Mouse (Mus musculus) adrenal gland, postnatal 14 days (tissue): ENCODE data around the gene Anxa5. TPM values are rescaled to one million over a fixed set of nuclear protein-coding genes. Genes with fewer than 3 reads are reported as not detected.

Experiments used
- DNase-seq: peaks from one replicate; pipeline ENCODE4 v3.0.0; 2021; ENCODE audit warnings: mixed read lengths
- long read RNA-seq, 2 experiments: library from polyadenylated mRNA; stranded (forward); transcript quantifications; one replicate each; pipeline ENCODE4 v2.0.0; 2021
- total RNA-seq: library from RNA; stranded (reverse); gene quantifications from 2 replicates; pipeline ENCODE4 v1.2.3, GENCODE M21; 2021

The Anxa5 gene
- total RNA-seq: 409 and 424 TPM in 2 replicates
- long read RNA-seq, experiment 1, transcript Anxa5-201 (13 exons, 1,731 nt): major isoform, 814 of 848 reads
- long read RNA-seq, experiment 1, partial matches to known transcripts: 8 of 848 reads
- long read RNA-seq, experiment 1, other reads (novel, unspliced or antisense): 25 of 848 reads
- long read RNA-seq, experiment 2, transcript Anxa5-201 (13 exons, 1,731 nt): major isoform, 505 of 543 reads
- long read RNA-seq, experiment 2, partial matches to known transcripts: 19 of 543 reads
- long read RNA-seq, experiment 2, other reads (novel, unspliced or antisense): 18 of 543 reads

DNA sequence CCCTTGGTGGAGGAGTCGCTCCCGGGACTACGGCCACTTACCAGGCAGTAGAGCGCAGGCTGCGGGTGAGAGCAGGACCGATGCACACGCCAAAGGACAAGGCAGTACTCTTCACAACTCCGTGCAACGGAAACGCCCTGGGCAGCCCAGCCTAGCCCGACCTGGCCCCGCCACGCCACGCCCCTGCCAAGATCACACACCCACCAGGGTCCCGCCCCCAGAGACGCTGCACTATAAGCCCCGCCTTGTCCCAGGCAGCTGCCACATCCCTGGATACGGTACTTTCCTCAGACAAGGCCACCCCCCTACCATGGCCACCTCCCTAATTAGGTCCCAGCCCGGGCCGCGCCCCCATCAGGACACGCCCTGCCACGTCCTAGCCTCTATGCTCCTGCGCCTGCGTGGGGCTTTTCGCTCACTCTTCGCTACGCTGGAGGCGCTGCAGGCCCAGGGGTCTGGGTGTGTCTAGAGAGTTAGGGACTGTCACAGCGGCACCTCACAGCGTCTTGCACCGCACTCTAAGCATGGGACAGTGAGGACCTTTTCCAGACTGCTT is at the start of gene Anxa5, which contains the start of gene 1810062G17Rik:
Gene Anxa5, minus strand, starts transcription at position 363 of the 556 bp plus-strand sequence.
Gene 1810062G17Rik, plus strand, starts transcription at position 406 of the 556 bp plus-strand sequence.
- peak; percentile 100 for DNase-seq

DNA sequence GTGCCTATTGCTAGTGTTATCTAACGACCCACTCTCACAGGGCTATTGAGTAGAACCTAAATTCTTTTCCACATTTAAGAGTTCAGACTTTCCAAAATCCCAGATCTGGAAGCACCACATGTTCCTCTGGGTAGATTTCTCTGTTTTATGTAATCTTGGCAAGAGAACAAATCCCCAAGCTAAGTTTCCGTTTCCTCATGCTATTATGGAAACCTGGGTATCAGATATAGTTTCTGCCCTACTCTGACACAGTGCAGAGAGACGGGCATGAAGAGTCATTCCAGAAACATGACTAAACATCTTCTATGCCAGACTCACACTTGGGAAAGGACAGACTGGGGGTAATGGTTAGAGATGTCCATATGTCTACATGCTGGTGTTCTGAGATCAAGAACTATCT is 48.8 kb upstream of the Anxa5 start:
- DNase-seq: no peak

DNA sequence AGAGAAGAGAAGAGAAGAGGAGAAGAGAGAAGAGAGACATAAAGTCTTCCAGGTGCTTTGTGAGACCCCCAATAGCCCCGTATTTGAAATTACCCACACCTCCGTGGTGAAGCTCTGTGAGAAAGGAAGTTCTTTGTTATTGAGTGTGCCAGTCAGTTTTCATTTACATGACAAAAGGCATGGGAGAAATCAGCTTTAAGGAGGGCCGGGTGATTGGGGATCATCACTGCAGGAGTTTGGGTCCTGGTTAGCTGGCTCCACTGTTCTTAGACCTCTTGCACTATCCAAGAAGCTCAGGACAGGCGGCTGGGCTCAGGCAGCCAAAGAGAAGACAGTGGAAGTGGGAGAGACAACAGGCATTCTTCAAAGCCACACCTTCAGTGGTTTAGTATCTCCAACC is 46.4 kb upstream of the Anxa5 start:
- no peak for DNase-seq

DNA sequence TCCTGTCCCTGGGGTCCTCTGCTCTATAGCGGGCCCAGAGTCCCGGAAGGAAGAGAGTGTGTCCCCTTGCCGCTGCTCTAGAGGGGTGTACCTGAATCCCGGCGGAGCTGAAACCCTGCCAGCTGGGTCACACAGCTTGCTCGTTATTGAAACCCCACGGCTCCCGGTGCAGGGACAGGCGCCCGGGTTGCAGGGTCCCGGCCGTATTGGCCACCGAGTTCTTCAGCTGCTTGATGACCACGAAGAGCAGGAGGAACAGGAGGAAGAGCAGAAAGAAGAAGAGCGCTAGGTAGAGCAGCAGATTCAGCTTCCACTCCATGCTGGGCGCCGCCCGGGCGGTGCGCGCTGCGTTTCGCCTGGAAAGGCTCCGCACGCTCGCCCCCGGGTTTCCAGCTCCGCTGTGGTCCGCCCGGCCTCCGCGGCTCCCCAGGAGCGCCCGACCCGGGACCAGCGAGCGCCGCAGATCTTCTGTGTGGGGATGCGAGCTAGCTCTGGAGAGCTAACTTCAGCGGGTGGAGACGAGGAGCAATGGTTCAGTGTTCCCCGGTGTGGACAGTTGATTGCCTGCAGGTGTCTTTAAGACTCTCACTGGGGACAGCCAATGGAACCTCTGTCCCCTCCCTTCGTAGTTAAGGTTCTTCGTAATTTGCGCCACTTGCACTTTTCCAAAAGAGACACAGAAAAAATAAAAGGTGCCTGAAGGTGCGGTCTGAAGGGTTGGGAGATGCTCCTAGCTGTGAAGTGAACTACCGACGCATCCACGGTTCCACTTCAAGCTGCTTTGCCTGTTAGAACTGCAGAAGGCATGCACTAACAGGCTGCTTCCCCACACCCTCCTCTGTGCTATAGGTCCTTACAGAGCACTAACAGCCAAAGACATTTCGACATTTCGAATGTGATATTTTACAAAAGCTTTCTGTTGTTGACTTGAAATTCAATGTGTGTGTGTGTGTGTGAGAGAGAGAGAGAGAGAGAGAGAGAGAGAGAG is 45.7 kb upstream of the Anxa5 start, which contains the start of gene Gm11549:
Gene Gm11549, minus strand, starts transcription at position 741 of the 988 bp plus-strand sequence.
- peak; percentile 48 for DNase-seq

DNA sequence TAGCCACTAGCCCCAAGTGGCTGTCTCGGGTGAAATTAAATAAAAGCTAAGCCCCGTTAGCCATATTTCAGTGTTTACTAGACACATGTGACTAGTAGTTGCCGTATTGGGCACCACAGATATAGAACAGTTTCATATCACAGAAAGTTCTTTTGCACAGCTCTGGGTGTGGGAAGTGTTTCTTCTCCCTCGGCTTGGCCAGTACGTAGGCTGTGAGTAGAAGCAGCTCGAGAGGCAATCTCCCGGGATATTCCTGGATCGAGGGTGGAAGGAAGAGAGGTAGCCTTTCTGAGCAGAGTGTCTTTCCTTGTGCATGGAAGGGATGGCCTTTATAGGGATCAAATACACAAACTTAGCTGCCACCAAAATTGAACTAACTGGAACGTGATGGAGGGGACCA is 40.5 kb upstream of the Anxa5 start:
- no peak for DNase-seq

DNA sequence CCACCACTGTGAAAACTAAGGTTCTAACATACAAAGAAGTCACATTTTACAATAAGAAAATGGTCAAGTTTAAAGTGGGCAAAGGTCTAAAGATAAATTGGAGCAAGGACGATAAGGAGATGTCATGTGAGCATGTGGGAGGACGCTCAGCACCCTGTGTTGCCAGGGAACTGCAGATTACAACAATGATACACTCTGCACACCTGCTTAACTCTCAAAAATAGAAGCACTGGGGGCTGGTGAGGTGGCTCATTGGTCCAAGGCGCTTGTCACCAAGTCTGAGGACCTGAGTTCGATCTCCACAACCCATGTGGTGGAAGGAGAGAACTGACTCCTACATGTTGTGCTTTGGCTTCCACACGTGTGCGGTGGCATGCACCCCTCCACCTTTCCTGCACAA is 35.8 kb upstream of the Anxa5 start:
- DNase-seq: no peak

DNA sequence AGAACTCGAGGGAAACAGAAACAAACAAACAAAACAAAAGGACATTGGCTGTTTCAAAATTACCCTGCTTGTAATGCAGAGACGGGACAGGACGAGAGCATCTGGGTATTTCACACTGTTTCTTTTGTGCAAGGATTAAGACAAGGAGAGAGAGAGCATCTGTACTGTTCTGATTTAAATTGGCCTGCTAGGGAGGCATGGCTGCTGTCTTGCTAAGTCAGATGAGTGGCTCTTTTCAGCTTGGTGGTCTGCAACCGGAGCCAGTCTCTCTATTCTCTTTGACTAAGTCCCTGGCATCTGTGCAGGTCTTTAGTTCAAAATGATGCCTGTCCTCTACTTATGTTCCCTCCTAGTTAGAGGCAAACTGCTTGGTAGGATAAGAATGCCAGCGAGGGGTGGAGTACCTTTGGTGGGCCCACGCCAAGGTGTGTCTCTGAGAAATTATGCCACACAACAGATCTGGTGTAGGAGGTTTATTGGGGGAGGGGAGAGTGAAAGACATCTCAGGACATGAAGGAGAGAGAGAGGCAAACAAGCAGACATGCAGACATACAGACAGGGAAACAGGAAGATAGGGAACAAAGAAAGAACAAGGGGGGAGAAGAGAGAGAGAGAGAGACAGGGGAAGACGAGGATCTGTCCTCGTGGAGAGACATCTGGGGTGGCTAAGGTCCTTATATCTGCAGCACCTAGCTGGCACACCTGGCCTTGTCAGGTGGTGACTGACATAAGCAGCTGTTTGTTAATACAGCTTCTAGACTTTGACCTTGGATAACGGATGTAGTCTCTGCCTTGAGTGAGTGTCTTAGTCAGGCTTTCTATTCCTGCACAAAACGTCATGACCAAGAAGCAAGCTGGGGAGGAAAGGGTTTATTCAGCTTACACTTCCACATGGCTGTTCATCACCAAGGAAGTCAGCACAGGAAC is 30.4 kb upstream of the Anxa5 start:
- DNase-seq: no peak

DNA sequence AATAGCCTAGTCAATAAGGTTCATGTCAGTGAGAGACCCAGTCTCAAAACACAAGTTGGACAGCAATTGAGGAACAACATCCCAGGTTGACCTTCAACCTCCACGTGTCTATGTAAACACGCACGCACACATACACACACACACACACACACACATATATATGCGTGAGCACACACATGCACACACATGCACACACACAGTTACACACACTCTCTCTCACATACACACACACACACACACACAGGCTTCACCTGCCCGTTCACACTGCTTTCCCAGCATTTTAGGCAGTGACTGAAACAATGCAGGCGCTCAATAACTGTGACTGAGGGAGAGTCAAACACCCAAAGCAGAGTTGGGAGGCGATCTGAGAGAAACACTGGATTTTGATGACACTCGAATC is 29.6 kb upstream of the Anxa5 start:
- DNase-seq: no peak

DNA sequence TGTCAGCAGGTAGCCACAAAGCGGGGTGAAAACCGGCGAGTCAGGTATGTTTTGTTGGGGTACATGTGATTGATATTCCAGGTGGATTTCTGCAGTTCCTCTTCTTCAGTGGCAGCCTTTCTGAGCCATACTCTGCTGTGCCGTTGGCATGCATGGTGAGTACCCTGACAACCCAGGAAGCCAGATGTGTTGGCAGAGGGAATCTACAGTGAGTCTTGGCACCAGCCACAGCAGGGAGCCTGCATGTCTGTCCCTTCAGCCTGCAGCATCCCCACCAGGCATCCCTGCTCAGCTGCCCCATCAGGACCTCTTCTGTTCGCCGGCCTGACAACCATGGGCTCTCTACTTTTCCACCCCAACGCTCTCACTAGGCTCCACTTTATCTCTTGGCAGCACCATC is 25.9 kb upstream of the Anxa5 start:
- no peak for DNase-seq

DNA sequence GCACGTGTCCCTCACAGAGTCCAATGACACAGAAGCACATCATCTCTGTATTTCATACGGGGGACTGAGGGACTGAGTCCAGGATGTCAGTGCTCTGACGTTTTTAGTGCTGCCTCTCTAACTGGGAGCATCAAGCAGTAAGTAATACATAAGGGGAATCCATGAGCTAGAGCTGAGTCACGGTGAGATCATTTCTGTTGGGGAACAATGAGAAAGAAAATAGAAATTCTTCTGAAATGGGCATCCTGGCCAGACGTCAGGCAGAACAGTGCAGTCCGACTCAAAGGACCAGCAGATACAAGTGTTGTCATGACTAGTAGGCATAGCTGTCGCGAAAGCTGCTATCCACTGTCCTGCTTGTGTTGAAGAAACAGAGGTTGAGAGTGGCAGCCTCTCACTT is 25.3 kb upstream of the Anxa5 start:
- no peak for DNase-seq

DNA sequence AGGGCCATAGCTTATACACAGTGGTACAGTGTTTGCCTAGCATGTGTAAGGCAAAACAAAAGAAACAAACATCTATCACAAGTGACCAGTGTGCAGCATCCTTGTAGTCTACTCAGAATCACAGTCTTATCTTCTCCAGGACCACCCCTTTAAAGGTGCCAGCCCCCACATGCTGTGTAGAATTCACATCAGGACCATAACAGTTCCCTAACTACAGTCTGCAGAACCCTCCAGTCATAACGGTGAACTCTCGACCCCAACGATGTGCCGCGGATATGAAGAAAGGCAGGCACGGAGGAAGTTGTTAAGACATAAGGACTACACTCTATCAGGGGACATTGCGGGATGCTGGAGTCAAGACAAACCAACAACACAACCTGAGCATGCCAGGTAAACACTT is 23.7 kb upstream of the Anxa5 start:
- DNase-seq: no peak

DNA sequence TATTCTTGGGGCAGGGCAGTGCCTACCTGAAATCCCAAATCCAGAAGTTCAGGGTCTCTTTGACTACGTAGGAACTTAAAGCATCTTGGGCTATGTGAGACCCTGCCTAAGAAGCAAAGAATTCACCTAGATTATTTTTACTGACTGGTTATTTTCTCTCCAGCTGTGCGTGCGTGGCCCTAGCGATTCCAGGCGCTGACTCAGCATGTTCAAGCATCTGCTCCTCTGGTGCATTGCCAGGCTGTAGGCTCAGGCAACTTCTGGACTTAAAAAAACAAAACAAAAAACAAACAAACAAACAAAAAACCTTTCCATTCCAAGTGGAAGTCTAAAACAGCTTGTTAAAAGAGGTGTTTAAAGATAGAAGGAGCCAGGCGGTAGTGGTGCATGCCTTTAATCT is 22.5 kb upstream of the Anxa5 start:
- DNase-seq: no peak

DNA sequence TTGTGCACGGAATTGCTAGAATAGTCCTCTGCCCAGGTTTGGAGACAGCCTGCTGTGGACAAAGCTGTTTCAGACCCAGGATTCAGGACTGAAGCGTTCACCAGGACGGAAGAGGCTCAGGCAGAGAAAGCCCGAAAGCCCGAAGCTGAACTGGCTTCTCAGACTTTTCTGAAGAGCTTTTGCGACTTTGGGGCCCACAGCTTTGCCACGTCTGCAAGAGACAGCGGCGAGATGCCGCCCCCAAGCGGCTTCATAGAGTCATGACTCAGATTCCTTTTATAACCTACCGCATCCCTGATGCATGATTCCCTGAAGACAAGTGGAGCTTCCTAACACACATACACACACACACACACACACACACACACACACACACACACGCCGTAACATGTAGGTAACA is 21.1 kb upstream of the Anxa5 start:
- DNase-seq: peak; percentile 83

DNA sequence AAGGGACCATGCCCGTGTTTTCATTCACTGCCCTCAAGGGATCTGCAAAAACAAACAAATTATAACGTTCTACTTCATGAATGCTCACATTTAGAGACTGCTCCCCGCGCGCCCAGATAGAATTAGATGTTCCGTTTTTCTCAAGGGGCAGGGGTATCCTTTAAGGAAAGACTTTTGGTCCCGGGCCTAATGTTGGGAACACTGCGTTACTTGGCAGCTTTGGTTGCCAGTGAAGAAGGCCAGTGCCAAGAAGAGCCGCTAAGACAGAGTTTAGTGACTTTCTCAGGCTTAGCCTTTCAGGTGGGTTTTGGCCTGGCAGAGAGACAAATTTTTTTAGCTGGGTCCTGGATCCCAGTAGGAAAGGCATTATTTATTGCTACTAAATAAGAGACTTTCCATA is 20.6 kb upstream of the Anxa5 start:
- DNase-seq: no peak

DNA sequence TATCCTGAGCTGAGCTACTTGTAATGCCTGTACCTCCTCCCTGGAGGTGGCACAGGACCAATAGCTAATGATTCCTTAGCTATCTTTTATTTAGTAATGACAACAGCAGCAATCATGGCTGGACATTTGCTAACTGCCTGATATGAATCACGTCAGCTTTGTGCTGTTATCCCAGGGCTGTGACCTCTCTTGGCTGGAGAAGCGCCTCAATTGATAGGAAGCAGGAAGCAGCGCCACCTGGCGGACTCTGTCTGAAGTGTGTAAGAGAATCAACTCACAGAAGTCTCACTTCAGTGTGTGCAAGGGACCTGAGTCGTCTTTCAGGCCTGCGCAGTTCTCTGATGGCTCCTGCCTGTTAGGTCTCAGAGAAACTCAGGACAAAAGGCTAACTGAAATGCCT is 19.7 kb upstream of the Anxa5 start:
- peak; percentile 95 for DNase-seq

DNA sequence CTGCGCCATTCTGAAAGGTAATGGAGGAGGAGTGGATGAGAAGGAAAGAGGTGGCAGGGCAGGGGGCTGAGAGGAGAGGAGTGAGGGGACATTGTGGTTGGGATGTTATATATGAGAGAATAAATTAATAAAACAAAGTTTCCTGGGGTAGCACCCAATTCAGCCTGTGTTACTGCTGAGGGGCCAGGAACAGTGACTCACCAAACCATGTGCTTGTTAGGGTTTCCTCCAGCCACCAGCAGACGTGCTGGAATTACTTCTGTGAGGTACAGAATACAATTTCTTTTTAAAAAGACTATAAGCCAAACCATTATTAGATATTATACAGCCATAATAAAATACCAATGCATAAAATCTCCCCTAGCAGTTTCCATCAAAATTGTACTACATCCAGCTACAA is 18.9 kb upstream of the Anxa5 start:
- no peak for DNase-seq

DNA sequence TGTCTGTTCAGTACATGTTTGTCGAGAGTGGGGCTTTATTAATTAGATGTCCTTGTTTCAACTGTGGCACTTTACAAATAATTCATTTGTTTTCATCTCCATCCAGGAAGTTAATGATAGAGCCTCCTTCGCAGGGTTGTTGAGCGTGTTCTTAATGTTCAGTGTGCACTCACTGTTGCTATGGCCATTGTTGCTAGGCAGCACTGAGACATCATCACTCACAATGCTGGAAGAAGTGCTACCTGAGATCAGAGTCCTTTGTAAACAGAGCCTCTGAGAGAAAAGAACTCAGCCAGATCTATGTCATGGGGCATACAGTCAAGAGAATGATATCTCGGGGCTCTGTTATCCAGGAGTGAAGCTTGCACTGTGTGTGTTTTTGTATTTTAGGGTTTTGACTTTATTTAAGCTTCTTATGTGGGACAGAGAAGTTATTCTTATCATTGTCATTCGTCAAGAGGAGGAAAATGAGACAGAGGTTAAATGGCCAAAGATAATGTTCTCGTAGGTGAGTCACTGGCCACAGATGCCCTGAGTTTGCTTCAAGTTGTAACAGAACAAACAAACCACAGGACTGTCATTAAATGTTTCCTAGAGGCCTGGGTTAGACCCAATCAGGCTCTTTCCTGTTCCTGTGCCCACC is 18.1 kb upstream of the Anxa5 start:
- no peak for DNase-seq

DNA sequence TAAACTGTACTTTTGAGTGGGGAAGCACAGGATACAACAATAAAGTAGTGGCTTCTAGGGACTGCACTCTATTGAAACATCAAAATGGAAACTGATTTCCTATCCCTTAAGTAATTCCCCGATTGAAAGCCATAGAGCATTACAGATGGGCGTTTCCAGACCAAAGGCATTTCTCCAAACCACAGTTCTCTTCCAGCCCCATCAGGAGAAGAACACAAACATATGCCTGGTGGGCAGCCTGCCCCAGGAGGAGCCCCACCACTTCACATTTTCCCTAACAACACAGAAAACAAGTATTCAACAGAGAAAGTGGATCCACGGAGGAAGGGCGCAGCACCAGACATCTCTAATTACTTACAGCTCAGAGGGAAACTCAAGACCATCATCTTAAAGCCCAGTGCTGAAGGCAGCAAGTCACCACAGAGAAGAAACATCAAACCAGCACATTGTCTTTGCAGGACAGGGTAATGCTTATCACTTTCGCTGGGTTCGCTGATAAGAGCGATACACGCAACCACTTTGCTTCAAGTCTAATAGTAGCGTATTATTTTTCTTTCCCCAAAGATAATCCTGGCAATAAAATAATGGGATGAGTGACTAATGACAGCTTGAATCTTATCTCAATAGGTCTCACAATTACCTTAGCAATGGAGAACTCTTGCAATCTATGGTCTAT is 17.2 kb upstream of the Anxa5 start:
- no peak for DNase-seq

DNA sequence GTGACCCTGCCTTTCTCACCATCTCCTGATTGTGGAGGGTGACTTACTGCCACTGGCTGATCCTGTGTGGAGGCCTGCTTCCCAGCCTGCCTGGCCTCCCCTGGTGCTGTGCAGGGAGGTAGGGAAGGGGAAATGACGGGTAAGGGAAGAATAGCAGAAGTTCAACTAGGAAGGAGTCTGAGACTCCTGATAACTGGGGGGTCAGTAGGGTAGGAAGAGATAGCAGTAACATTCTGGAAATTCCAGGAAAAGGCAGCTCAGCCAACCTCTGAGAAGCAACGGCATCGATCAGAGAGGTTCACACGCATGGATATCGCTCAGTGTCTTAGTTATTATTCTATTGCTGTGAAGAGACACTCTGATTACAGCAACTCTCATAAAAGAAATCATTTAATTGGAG is 15.8 kb upstream of the Anxa5 start:
- DNase-seq: no peak

DNA sequence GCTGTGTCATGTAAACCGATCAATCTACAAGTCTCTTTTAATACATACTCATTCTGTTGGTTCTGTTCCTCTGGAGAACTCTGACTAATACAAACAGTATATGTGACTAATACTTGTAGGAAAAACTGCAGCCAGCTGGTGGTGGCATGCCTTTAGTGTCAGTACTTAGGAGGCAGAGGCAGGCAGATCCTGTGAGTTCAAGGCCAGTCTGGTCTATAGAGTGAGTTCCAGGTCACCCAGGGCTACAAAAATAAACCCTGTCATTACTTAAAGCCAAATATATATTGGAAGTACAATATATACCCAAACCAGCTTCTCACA is 13.9 kb upstream of the Anxa5 start:
- DNase-seq: no peak
